Mouse (Mus musculus): ENCODE data around the gene B3gnt8. TPM values are rescaled to one million over a fixed set of nuclear protein-coding genes. Genes with fewer than 3 reads are reported as not detected.
"Not testable (repeated sequence)": the region's sequence is repeated elsewhere in the genome, so short reads cannot be mapped to it uniquely, and the experiment has no call there.

The B3gnt8 gene
- polyA plus RNA-seq (2016; fragmentation: Nextera tagmentation; extraction: Ambion mirVana) = 2.6 and 2.9 TPM in 2 replicates

DNA sequence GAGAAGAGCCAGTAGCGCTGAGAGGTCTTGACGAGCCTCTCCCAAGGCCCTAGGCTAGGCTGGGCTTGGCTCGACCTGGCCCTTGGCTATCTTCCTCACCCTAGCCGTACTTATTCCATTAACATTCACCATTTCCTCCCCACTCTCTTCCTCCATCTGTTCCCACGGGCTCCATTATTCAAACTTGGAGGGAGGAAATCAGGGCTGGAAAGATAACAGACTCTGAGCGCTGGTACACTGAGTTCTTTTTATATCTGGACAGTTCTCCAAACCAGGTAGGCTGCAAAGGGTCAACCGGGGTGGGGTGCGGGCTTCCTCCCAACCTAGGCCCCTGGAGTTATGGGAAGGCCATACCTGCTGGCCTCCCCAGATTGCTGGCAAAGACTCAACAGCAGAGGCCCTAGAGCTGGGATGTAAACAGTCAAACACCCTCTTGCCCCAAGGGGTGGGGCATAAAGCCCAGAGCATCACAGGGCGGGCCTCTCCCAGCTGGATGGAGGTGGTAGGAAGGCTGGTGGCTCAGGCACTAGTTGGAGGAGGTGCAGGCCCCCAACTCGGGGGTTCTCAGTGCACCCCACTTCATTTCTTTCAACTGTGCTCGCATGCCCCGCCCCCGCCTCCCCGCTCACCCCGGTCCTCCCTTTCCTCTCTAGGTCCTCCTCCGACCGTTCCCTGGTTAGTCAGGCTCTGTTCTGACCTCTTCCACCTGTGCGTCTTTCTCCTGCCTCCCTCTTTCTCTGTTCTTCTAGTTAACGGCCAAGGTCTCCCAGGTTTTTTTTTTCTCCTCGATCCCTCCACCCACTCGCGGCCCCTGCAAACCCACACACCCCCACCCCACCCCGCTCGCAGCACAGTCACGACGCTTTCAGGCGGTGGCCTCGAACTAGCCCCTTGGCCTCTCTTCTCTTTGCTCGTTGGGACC lies at the start of gene B3gnt8:
TSS of gene B3gnt8 (plus strand) at position 146 of the 922 bp plus-strand sequence.
- Histone ChIP-seq H3K4me2 (peak within 1 kb of the TSS; percentile 88), H3K4me1 (peaks cover 30% of the 10 kb centered on the region), H3K9me3 (replicated peaks) (no peaks in the 10 kb centered on the region), H3K4me3 (peak within 1 kb of the TSS; percentile 56), H3K36me3 (peaks cover 59% of the 10 kb centered on the region), H3K27ac (peak within 1 kb of the TSS; percentile 59), H3K9ac (peak within 1 kb of the TSS; percentile 69), H3K27me3 (replicated peaks) (0 out of 2 replicates have a peak, but pooled peaks cover 12% of the 10 kb centered on the region)
- WGBS (ENCODE audit: insufficient replicate concordance) = 10% methylated on average over 29 of the region's 29 CpGs
- ATAC-seq = peak; percentile 53; the same call in 1 of the 2 replicates

DNA sequence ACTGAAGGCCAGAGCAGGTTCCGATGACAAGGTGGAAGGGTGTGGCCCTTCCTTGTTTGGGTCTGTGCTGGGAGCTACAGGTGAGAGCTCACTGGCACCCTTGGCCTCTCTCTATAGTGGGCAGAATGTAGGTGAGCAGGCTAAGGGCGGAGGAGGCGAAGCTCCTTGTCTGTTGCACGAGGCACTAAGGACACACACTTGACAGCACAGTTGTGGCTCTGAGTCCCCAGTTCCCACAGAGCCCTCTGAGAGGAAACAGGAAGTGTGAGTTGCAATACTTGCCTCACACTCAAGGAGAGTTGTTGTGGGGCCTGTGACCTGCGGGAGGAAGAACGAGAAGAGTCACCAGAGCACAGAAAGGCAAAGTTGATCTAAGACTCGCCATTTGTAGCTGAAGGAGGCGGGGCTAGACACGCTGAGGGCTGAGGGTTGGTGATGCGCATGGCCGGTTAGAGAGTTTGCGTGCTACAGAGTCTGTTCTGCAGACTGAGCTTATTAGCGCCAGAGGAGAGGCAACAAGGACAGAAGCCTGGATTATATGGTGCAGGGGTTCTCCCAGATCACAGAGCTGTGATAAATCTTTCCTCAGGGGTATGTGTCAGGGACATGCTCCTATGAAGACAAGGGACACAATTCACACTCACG lies 49.5 kb upstream of the B3gnt8 start:
- not testable (repeated sequence) for H3K4me2 ChIP-seq; H3K36me3 ChIP-seq; H3K27ac ChIP-seq; H3K4me3 ChIP-seq; H3K9me3 ChIP-seq (replicated peaks); H3K4me1 ChIP-seq; H3K27me3 ChIP-seq (replicated peaks); ATAC-seq; H3K9ac ChIP-seq
- WGBS (ENCODE audit: insufficient replicate concordance) = 57% methylated on average over 14 of the region's 14 CpGs

DNA sequence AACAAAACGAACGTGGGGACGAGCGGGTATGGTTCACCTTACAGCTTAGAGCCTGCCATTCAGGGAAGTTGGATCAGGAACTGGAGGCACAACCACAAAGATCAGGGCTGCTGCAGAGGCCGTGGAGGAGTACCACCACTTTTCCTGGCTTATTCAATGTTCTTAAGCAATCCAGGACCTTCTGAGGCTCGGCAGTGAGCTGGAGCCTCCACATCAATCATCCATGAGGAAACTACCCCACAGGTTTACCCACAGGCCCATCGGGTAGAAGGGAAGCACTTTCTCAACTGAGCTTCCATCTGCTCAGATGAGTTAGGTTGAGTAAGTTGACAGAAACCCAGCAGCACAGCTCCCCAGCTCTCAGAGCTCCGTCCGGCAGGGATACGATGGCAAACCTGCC lies 47.0 kb upstream of the B3gnt8 start:
- no peak overlapping the region for H3K4me2 ChIP-seq
- 66% methylated on average over 10 of the region's 10 CpGs for WGBS (ENCODE audit: insufficient replicate concordance)
- H3K36me3 ChIP-seq = no peaks in the 10 kb centered on the region
- no peaks in the 10 kb centered on the region for H3K9me3 ChIP-seq (replicated peaks)
- no peak overlapping the region for H3K4me3 ChIP-seq
- H3K27ac ChIP-seq = no peak overlapping the region
- no peak for ATAC-seq
- no peaks in the 10 kb centered on the region for H3K4me1 ChIP-seq
- no peak overlapping the region for H3K9ac ChIP-seq
- no peaks in the 10 kb centered on the region for H3K27me3 ChIP-seq (replicated peaks)

DNA sequence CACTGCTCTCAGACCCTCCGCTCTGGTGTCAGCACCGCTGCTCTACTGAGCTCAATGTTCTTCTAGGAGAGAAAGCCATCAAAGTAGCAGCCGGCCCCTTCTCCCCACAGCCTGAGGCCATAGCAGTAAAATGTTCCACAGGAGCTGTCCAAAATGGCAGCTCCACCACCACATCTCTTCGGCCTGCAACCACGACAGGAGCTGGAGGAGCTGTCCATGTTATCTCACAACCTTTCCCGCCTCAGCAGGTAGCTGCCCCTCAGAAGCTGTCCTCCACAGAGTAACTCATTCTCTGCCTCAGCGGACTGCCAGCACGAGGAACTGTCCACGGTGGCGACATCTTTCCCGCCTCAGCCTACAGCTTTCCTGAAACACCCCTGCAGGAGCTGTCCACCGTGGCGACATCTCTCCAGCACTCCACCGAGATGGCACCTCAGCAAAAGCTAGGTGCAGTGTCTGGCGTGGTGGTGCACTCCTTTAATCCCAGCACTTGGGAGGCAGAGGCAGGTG lies 44.1 kb upstream of the B3gnt8 start:
- no peak overlapping the region for H3K9ac ChIP-seq
- H3K36me3 ChIP-seq = no peaks in the 10 kb centered on the region
- WGBS (ENCODE audit: insufficient replicate concordance) = 61% methylated on average over 15 of the region's 15 CpGs
- no peak overlapping the region for H3K27ac ChIP-seq
- no peak for ATAC-seq
- no peaks in the 10 kb centered on the region for H3K9me3 ChIP-seq (replicated peaks)
- H3K4me1 ChIP-seq = no peaks in the 10 kb centered on the region
- no peaks in the 10 kb centered on the region for H3K27me3 ChIP-seq (replicated peaks)
- H3K4me2 ChIP-seq = no peak overlapping the region
- H3K4me3 ChIP-seq = no peak overlapping the region

GRCm38 (mm10) chr7:25584651-25585050 lies 41.8 kb upstream of the B3gnt8 start:
- no peaks in the 10 kb centered on the region for H3K4me1 ChIP-seq
- H3K9ac ChIP-seq = no peak overlapping the region
- H3K4me3 ChIP-seq = no peak overlapping the region
- H3K4me2 ChIP-seq = no peak overlapping the region
- H3K27me3 ChIP-seq (replicated peaks) = no peaks in the 10 kb centered on the region
- H3K27ac ChIP-seq = no peak overlapping the region
- 61% methylated on average over 5 of the region's 5 CpGs for WGBS (ENCODE audit: insufficient replicate concordance)
- no peak for ATAC-seq
- H3K9me3 ChIP-seq (replicated peaks) = no peaks in the 10 kb centered on the region
- H3K36me3 ChIP-seq = no peaks in the 10 kb centered on the region

- no peak overlapping the region for H3K27ac ChIP-seq
- H3K36me3 ChIP-seq = no peaks in the 10 kb centered on the region
- H3K4me2 ChIP-seq = no peak overlapping the region
- 51% methylated on average over 9 of the region's 9 CpGs for WGBS (ENCODE audit: insufficient replicate concordance)
- no peaks in the 10 kb centered on the region for H3K27me3 ChIP-seq (replicated peaks)
- H3K4me1 ChIP-seq = no peaks in the 10 kb centered on the region
- ATAC-seq = no peak
- no peaks in the 10 kb centered on the region for H3K9me3 ChIP-seq (replicated peaks)
- no peak overlapping the region for H3K4me3 ChIP-seq
- no peak overlapping the region for H3K9ac ChIP-seq
Observed at GRCm38 (mm10) chr7:25585351-25586204, 40.9 kb upstream of the B3gnt8 start.

GRCm38 (mm10) chr7:25591226-25591625 lies 35.2 kb upstream of the B3gnt8 start:
- no peak for ATAC-seq
- 50% methylated on average over 2 of the region's 2 CpGs for WGBS (ENCODE audit: insufficient replicate concordance)
- Histone ChIP-seq H3K4me2 (no peak overlapping the region), H3K36me3 (no peaks in the 10 kb centered on the region), H3K27me3 (replicated peaks) (no peaks in the 10 kb centered on the region), H3K4me1 (no peaks in the 10 kb centered on the region), H3K4me3 (no peak overlapping the region), H3K9me3 (replicated peaks) (no peaks in the 10 kb centered on the region), H3K27ac (no peak overlapping the region), H3K9ac (no peak overlapping the region)

DNA sequence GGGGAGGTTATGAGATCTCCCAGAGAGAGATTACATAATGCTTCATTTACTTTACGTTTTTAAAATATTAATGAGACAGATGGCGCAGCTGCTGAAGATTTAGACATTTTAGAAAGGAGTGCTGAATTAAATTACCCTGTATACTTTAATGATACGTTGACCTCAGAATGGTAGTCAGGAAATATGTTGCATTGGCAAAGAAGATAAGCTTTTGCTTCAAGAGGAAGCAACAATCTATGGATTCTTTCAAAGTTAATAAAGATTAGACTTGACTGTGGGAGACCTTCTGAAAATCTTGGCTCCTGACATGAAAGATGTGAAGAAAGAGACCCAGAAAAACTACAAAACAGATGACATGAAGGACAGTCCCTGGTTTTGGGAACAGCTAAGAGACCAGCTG lies 32.6 kb upstream of the B3gnt8 start:
- H3K4me2 ChIP-seq = no peak overlapping the region
- H3K27ac ChIP-seq = no peak overlapping the region
- no peak overlapping the region for H3K9ac ChIP-seq
- H3K36me3 ChIP-seq = no peaks in the 10 kb centered on the region
- H3K9me3 ChIP-seq (replicated peaks) = no peaks in the 10 kb centered on the region
- H3K27me3 ChIP-seq (replicated peaks) = peaks cover 3% of the 10 kb centered on the region; the same call in 1 of the 2 replicates
- no peak overlapping the region for H3K4me3 ChIP-seq
- WGBS (ENCODE audit: insufficient replicate concordance) = 53% methylated on average over 3 of the region's 3 CpGs
- H3K4me1 ChIP-seq = no peaks in the 10 kb centered on the region
- ATAC-seq = no peak

DNA sequence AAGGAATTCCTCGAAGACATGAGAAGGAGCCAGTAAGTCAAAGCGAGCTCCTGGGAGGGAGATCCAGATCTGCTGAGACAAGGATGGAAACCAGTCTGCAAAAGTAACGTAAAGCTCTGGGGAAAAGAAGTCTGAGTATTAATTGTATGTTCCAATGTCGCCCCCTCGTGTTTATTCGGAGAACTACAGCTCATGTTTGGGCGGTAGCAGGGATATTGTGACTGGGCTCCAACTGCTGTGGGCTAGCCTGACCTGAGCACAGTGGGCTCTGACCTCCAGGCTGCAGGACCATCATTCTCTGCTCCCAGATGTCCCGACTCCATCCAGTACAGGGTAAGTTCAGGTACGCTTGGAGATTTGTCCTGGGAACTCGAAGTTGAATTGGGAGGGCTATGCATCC lies 26.8 kb upstream of the B3gnt8 start:
- no peak overlapping the region for H3K27ac ChIP-seq
- no peak for ATAC-seq
- no peak overlapping the region for H3K4me2 ChIP-seq
- H3K36me3 ChIP-seq = no peaks in the 10 kb centered on the region
- peaks cover 3% of the 10 kb centered on the region; the same call in 1 of the 2 replicates for H3K27me3 ChIP-seq (replicated peaks)
- H3K4me3 ChIP-seq = no peak overlapping the region
- no peak overlapping the region for H3K9ac ChIP-seq
- no peaks in the 10 kb centered on the region for H3K9me3 ChIP-seq (replicated peaks)
- H3K4me1 ChIP-seq = no peaks in the 10 kb centered on the region
- WGBS (ENCODE audit: insufficient replicate concordance) = 10% methylated on average over 10 of the region's 10 CpGs

- Histone ChIP-seq H3K27me3 (replicated peaks) (peaks cover 3% of the 10 kb centered on the region; the same call in 1 of the 2 replicates), H3K4me2 (no peak overlapping the region), H3K9me3 (replicated peaks) (no peaks in the 10 kb centered on the region), H3K36me3 (no peaks in the 10 kb centered on the region), H3K9ac (no peak overlapping the region), H3K4me3 (no peak overlapping the region), H3K4me1 (no peaks in the 10 kb centered on the region), H3K27ac (no peak overlapping the region)
- 76% methylated on average over 11 of the region's 11 CpGs for WGBS (ENCODE audit: insufficient replicate concordance)
- no peak for ATAC-seq
Observed at GRCm38 (mm10) chr7:25600666-25601065, 25.8 kb upstream of the B3gnt8 start.

GRCm38 (mm10) chr7:25601346-25601745 lies 25.1 kb upstream of the B3gnt8 start:
- no peaks in the 10 kb centered on the region for H3K9me3 ChIP-seq (replicated peaks)
- H3K9ac ChIP-seq = no peak overlapping the region
- H3K4me3 ChIP-seq = no peak overlapping the region
- no peaks in the 10 kb centered on the region for H3K36me3 ChIP-seq
- H3K27me3 ChIP-seq (replicated peaks) = peaks cover 3% of the 10 kb centered on the region; the same call in 1 of the 2 replicates
- WGBS (ENCODE audit: insufficient replicate concordance) = 77% methylated on average over 16 of the region's 16 CpGs
- no peak overlapping the region for H3K27ac ChIP-seq
- no peak for ATAC-seq
- H3K4me1 ChIP-seq = no peaks in the 10 kb centered on the region
- H3K4me2 ChIP-seq = no peak overlapping the region

All from liver, embryonic 12.5 days (tissue).